Mouse (Mus musculus): Measurements from ENCODE around the gene Myo18a.

Gene Myo18a

DNA sequence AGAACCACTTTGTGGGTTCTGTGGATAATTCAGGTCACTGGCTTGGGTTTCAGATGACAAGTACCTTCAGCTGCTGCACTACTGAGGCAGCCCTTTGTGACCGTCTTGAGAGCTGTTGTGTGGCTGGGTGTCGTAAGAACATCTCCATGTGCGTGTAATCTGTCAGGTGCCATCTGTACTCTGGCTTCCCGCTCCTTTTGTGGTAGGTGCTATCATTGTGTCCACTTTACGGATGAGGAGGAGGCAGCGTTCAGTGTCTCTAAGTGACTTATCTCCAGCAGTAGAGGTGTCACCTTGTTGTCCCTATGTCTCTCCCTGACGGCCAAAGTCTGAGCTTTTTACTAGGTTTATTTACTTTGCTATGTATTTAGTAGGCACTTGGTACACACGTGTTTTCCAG is 7.3 kb downstream of the Myo18a start:
- in situ Hi-C loops (cut with MboI; ENCODE audit: low sequenced_read_pairs), result no loop called here

DNA sequence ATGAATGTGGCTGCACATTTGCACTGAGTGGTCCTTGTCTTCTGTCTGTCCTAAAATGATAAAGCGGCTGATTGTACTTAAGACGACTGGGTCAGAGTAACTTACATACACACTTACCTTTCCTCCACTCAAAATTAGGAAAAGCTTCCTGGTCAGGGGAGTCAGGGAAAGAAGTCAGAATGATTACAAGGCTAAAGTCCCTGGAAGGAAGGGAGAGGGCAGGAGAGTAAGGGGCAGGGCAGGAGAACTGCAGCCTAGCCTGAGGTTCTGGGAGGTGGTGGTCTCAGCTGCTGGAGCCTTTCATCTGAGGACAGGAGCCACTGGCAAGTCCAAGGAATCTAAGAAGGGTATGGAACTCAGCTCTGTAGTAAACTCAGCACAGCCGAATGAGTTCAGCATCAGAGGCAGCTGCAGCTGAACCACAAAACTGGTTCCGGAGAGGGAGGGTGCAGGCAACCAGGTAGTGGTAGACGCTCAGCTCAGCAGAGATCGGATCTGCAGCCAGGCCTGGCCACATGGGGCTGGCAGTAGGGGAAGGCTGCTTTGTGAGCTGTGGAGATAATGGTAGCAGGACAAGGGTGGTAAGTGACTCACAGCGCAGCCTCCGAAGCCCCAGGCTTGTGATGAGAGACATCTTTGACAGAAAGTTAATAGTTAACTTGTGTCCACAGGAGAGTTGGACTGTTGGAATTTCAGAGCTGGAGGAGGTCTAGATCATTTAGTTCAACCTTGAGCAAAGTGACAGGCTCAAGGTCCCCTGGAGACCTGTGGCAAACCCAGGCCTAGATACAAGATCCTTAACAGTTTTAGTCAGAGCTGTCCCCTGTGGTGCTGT is 9.1 kb downstream of the Myo18a start:
- in situ Hi-C loops (cut with MboI; ENCODE audit: low sequenced_read_pairs), result no loop called here

GRCm38 (mm10) chr11:77775701-77776400 is 12.8 kb downstream of the Myo18a start:
- in situ Hi-C loops (cut with MboI; ENCODE audit: low sequenced_read_pairs), result no loop called here

GRCm38 (mm10) chr11:77777436-77777835 is 14.4 kb downstream of the Myo18a start:
- in situ Hi-C loops (cut with MboI; ENCODE audit: low sequenced_read_pairs), result no loop called here

- in situ Hi-C loops (cut with MboI; ENCODE audit: low sequenced_read_pairs), result no loop called here
These were observed 14.9 kb downstream of the Myo18a start for GRCm38 (mm10) chr11:77777937-77778336.

- in situ Hi-C loops (cut with MboI; ENCODE audit: low sequenced_read_pairs), result no loop called here
These were observed 16.2 kb downstream of the Myo18a start for GRCm38 (mm10) chr11:77779240-77779639.

GRCm38 (mm10) chr11:77781088-77781487 is 18.0 kb downstream of the Myo18a start:
- in situ Hi-C loops (cut with MboI; ENCODE audit: low sequenced_read_pairs), result no loop called here

DNA sequence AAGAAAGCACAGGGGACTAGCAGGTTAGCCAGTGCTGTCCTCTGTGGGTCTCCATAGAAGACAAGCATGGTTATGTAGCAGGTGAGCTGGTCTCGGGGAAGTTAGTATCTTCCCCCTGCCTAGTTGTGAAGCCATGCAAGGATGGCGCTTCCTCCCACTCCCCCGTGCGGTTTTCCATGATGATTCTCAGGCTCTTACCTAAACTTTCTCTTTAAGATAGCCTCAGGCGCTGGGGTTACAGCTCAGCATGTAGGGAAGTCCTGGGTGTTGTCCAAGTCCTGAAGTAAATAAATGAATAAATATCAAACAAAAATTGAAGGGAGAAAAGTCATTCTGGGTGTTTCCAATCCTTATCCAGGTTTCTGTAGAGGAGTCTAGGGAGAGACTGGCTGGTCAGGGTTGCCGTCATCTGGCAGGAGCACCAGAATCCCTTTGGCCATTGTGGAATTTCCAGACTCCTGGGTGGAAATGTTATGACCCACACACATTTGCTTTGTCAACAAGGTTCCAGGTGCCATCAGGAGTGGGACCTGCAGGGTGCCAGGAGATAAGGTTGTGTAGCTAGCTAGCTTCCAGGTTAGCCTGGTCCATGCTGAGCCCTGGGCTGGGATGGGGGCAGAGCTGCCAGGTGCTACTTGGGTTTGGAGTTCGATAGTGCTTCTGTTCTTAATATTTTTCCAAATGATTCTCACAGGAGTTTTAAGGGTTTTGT is 19.2 kb downstream of the Myo18a start:
- in situ Hi-C loops (cut with MboI; ENCODE audit: low sequenced_read_pairs), result no loop called here

GRCm38 (mm10) chr11:77783211-77783746 is 20.2 kb downstream of the Myo18a start:
- in situ Hi-C loops (cut with MboI; ENCODE audit: low sequenced_read_pairs), result no loop called here

DNA sequence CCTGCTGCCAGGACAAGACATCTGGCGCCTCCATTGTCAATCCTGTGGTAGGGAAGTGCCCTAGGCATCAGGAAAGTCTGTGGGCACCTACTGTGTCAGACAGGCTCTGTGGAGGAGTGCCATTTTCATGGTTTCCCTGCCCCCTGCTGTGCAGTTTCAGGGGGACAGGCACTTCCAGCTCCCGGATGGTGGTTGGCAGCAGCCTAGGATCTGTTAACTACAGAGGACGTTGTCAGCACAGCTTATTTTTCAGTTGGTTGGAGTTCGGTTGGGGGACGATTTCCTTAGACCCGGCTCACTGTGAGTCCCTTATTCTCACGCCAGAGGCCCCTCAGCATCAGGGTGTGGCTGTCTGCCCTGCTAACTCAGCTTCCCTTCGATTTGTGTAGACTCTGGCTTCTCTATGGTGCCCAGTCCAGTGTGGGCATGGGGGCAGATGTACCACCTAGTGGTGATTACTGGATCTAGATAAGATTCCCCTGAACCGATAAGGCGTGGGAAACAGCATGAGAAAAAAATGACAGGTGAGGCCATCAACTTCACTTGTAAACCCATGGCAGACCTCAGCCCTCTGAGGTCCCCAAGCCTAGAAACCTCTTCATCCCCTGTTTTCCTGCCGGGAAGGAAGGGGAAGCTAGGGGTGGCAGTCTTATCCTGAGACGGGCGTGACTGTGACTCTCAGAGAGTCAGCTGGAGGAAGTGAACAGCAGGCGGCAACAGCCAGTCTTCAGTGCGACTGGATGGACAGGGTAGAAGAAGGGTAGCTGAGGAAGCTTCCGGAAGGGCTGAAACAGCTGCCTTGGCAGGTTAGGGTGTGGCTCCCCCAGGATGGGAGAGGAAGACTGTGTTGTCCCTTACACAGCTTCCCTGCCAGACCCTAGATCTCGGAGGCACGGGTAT is 21.0 kb downstream of the Myo18a start:
- in situ Hi-C loops (cut with MboI; ENCODE audit: low sequenced_read_pairs), result no loop called here

GRCm38 (mm10) chr11:77784894-77785293 is 21.8 kb downstream of the Myo18a start:
- in situ Hi-C loops (cut with MboI; ENCODE audit: low sequenced_read_pairs), result no loop called here

GRCm38 (mm10) chr11:77785396-77785767 is 22.3 kb downstream of the Myo18a start:
- in situ Hi-C loops (cut with MboI; ENCODE audit: low sequenced_read_pairs), result no loop called here

DNA sequence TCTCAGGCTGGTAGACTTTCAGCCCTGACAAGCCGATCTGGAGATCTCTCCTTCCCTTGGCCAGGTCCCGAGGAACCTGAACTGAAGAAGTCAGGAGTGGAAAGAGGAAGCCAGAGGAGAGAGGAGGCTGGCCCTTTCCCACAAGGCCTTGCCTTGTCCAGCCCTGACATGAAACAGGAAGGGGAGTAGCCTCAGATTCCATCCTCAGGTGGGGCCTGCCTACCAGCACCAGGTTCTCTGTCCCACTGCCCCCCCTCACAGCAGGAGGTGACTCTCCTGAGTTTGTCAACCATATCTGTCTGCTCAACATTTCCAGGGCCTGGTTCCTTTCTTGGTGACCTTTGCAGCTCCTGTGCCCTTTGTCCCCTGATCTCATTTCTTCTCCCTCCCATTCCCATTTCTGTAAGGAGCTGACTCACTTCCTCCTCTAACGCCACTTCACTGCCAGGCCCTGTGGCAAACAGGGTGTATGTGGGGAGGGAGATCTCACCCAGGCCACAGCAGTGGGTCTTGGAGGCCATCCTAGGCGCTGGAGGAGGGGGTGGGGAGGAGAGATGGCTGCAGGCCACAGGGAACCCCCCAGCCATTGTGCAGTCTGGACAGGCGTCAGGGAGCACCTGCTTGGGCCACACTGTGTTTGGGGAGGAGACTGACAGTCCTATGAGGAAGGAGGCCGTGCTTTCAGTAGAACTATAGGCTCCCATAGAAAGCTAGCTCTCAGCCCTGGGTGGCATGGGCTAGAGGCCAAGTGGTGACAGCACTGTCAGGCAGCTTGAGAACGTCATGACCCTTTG is 22.9 kb downstream of the Myo18a start:
- in situ Hi-C loops (cut with MboI; ENCODE audit: low sequenced_read_pairs), result no loop called here

GRCm38 (mm10) chr11:77787707-77788106 is 24.7 kb downstream of the Myo18a start, which contains the start of gene Gm10277:
TSS of gene Gm10277 (minus strand) at chr11:77787747.
- in situ Hi-C loops (cut with MboI; ENCODE audit: low sequenced_read_pairs), result no loop called here

- in situ Hi-C loops (cut with MboI; ENCODE audit: low sequenced_read_pairs), result no loop called here
These were observed 26.5 kb downstream of the Myo18a start for GRCm38 (mm10) chr11:77789512-77789911.

- in situ Hi-C loops (cut with MboI; ENCODE audit: low sequenced_read_pairs), result no loop called here
These were observed 27.2 kb downstream of the Myo18a start for GRCm38 (mm10) chr11:77790286-77790685.

GRCm38 (mm10) chr11:77791241-77791727 is 28.2 kb downstream of the Myo18a start:
- in situ Hi-C loops (cut with MboI; ENCODE audit: low sequenced_read_pairs), result no loop called here

DNA sequence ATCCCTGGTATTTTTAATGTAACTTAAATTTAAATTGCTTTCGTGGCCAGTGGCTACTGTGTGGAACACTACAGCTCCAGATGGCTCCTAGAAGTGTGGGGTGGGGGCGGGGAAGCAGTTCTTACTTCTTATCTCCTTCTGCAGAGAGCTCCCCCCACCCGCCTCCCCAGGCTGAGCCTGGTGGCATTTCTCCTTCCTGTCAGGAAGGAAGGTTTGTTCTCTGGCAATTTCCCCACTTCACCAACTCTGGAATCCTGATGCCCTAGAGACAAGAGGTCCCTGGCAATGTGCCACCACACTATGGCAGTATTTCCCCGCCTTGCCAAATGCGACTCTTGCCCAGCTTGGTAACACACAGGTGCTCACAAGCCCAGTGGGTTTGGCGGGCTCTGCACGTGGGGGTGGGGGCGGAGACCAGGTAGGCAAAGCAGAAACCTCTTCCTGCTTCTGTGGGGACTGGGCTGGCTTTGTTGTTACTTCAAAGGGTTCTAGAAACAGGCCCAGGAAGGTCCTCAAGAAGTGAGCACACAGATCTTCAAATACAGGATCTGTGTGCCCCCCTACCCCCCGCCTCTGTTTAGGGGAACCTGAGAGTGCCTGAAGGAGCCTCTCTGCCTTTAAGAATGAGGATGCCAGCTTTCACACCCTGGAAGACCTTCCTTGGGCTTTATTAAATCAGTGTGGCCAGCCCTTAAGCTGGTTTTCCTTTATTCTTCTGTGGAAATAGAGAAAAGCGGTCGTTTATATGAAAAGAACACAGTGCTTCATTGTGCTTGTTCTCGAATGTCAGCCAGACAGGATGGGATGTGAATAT is 28.9 kb downstream of the Myo18a start:
- in situ Hi-C loops (cut with MboI; ENCODE audit: low sequenced_read_pairs), result no loop called here

DNA sequence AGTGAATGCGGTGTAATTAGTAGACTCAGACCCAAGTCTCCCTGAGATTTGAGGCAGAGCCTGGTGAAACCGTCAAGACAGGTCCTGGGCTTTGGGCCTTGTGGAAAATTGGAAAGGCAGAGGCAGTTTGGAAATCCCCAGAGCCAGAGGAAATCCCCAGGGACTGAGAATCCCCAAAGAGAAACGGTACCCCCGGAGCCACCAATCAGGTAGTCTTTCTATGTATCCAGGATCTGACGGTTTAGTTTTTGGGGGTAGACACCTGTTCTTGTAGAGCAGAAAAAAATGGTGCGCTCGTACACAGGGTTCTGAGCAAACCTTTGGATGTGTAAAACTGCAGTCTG is 29.5 kb downstream of the Myo18a start:
- in situ Hi-C loops (cut with MboI; ENCODE audit: low sequenced_read_pairs), result no loop called here

All from CH12F3 (cell line).